Mouse (Mus musculus) right cerebral cortex, postnatal 10 days (tissue): ENCODE results near the gene Isoc2b.
"Not testable (repeated sequence)": the region's sequence is repeated elsewhere in the genome, so short reads cannot be mapped to it uniquely, and the experiment has no call there.

ENCODE experiments used
- DNase-seq, 2 experiments: peaks; one replicate each; pipeline ENCODE4 v3.0.0; 2021; ENCODE audit warnings: low spot score in 2 of 2

Gene Isoc2b

DNA sequence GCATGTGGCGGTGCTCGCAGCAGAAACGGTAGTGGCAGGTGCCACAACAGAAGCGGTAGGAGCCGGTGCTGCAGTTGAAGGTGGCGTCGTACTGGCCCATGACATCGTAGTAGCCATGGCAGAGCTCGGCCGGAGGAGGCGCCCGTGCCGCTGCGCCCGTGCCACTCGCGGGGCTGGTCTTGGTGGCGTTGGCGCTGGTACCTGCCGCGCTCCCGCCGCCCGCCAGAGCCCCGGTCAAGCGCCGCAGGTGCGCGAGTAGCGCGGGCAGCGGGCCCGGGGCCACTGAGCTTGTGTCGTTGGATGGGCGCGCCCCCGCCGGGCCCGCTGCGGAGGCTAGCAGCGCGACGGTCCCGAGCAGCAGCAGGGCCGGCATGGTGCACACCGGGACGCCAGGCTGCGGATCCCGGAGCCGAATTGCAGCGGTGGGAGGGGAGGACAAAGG, 33.7 kb downstream of the Isoc2b start:
- peak; percentile 63 to 67 for DNase-seq

DNA sequence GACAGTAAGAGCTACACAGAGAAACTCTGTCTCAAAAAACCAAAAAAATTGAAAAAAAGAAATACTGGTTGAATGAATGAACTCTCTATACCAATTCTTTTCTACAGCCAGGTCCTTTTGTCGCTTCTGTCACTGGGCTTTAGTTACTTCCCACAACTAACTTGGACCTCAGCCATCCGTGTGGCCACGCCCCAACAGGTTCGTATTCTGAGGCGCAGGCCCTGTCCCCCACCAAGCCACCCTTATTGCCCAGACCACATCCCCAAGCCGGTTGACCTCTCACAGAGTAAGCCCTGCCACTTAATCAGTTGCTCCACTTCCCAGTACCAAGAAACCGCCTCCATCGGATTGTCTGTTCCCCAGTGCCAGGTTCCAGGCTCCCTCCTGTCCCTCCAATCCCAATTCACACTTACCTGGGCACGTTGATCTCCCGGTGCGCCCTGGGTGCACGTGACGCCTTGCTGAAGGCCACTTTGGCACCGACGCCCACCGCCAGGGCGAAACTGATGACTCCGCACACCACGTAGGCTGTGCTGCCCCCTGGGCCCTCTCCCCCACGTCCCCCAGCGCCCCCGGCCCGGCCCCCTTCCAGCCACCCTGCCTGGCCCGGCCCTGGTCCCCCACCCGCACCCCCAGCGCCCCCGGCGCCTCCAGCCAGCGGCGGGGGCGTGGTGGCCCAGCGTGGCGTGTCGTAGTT, 34.3 kb downstream of the Isoc2b start:
- DNase-seq, result no peak

GRCm38 (mm10) chr7:4830476-4830875, 39.6 kb downstream of the Isoc2b start:
- DNase-seq, result no peak

- no peak for DNase-seq
Observed at GRCm38 (mm10) chr7:4825365-4825764, 44.7 kb downstream of the Isoc2b start.

GRCm38 (mm10) chr7:4822162-4822907, 47.7 kb downstream of the Isoc2b start:
- no peak for DNase-seq

- peak; percentile 72 to 78 for DNase-seq
Observed at GRCm38 (mm10) chr7:4821690-4822089, 48.4 kb downstream of the Isoc2b start.

- not testable (repeated sequence) for DNase-seq
Observed at GRCm38 (mm10) chr7:4820925-4821324, 49.1 kb downstream of the Isoc2b start.

- no peak for DNase-seq
Observed at GRCm38 (mm10) chr7:4816559-4816958, 53.5 kb downstream of the Isoc2b start.

- DNase-seq, result no peak
Observed at GRCm38 (mm10) chr7:4813105-4813791, 56.8 kb downstream of the Isoc2b start.

DNA sequence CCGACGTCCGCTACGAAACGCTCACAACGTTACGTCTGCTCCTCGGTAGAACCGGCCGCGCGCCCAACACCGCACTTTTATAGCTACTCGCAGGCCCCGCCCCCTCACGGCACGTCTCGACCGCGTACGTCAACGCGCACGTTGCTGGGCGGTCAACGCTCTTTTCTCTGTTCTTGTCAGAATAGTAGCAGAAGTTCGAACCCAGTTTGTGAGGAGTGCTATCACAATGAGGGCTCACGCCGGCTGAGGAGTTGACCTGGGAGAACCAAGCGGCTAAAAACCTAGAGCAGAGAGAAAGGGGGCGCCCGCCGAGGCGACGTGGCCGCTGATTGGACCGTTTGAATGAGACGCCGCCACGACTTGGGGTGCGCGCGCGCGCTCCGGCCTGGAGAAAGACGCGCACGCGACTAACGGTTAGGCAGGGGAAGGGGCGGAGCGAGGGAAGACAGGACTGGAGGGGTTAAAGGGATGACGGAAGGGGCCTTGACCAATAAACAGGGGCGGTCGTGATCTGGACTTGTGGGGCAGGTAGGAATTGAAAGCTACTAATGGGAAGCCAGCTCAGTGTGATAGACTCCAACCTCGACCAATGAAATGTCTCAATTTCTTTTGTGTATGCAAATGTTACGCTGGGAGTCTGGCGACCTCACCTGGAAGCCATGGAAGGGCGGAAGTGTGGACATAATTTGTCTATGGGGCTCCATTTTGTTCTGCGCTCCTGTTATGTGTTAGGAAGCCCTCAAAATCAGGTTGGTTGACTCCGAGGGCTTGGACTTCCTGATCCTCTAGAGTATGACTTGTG, 57.6 kb downstream of the Isoc2b start, which contains the start of gene Ube2s:
Ube2s (minus strand) TSS at position 288 of the 802 bp plus-strand sequence.
- DNase-seq, result peak; percentile 99 to 100

GRCm38 (mm10) chr7:4811842-4812302, 58.2 kb downstream of the Isoc2b start:
- peak; percentile 61 to 63 for DNase-seq

GRCm38 (mm10) chr7:4811131-4811530, 58.9 kb downstream of the Isoc2b start:
- DNase-seq, result not testable (repeated sequence)

DNA sequence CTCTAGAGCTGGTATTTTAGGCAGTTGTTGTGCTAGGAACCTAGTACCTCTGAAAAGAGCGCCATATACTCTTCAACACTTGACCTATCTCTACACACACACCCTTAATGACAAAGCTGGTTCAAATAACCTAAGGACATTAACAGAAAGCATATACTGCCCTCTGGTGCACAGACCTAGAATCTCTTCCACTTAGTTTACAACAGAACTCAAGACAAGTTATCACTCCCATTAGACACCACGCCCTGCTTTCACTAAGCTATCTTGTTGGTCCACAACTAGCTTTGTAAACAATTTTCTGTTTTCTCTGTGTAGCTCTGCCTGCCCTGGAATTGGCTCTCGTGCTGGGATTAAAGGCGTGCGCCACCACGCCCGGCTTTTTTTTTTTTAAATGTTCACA, 63.3 kb downstream of the Isoc2b start:
- no peak for DNase-seq

DNA sequence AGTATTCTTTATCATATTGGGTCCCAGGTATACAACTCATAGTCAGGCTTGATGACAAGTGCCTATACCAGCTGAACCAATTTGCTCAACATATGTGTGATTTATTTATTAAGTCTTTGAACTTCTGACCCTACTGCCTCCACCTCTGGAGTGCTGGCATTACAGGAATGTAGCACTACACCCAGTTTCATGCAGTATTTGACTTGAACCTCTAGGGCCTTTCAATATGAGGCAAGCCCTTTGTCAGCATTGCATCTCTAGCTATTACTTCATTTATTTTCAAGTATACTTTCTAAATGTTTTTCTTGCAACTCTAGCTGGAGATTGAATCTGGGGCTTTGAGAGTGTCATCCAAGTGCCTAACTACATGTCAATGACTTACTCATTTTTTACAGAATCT, 67.8 kb downstream of the Isoc2b start:
- DNase-seq, result no peak

DNA sequence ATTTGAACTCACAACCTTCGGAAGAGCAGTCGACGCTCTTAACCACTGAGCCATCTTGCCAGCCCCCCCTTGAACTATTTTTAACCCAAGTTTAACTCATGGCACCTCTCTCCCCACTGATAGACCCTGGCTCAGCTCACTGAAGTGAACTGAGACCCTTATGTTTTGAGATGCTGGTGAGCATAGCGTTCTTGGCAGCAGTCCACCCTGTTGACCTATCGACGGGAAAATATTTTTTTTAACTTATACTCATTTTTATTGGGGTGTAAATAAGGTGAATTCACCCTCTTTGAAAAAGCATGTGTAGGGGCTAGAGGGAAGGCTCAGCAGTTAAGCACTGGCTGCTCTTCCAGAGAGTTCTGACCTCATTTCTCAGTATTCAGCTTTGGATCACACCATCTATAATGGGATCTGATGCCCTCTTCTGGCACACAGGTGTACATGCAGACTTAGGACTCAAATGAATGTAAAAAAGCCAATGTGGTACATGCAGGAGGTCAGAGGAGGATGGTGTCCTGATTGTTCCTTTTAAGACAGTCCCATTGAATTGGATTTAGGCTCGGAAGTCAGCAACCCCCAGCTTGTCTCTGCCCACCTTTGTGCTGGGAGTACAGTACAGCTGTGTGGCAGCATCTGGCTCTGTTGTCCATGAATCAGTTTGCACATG, 74.2 kb downstream of the Isoc2b start:
- DNase-seq, result peak in 1 of 2 experiments; percentile 55
